Mouse (Mus musculus): Measurements from ENCODE around the gene Grid2. TPM values are rescaled to one million over a fixed set of nuclear protein-coding genes. Genes with fewer than 3 reads are reported as not detected.

Grid2 gene
- polyA plus RNA-seq, 1 experiment from 2014 or later = 13.4 TPM

DNA sequence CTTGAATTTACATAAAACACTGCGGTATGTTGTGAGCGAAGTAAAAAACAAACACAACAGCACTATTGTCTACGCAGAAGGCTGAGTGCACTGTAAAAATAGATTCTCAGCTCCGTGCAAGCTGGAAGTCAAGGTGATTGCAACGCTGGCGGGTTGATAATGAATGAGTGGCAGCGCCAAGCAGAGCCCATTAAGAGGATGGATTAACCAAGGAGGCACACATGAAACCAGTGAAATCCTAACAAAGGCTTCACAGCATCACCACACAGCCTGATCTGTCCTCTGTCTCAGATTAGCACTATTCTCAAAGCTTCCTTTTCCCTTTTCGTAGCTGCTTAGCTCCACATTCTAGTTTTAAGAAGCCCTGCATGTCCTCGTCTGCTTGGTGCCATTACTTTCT lies 880.6 kb downstream of the Grid2 start:
- Histone ChIP-seq H3K27me3 (no peaks in the 10 kb centered on the region), H3K27ac (peak overlapping the region; percentile 55), H3K4me2 (no peak overlapping the region), H3K9me3 (no peaks in the 10 kb centered on the region), H3K36me3 (no peaks in the 10 kb centered on the region), H3K4me1 (replicated peaks) (no peaks in the 10 kb centered on the region), H3K9ac (no peak overlapping the region), H3K4me3 (no peak overlapping the region)
- ATAC-seq (ENCODE audit: low FRiP score) = no peak
- WGBS = 70% methylated on average over 9 of the region's 9 CpGs

DNA sequence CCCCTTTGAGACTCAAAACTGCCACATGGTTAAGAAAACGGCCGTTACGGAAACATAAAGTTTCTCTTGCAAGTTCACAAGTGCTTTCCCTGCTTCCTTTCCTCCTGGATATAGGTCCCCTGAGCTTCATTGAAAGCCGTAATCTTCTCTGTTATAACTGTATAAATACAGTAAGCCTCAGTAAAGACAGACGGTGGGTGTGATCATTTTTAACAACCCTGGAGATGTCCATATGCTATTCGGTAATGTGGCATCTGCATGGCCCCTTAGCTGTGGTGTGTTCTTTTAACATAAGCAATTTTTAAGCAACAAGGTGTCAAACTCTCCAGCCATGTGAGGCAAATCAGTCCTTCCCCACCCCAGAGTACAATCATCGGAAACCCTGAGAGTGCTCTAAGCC lies 892.9 kb downstream of the Grid2 start:
- Histone ChIP-seq H3K27ac (no peak overlapping the region), H3K36me3 (no peaks in the 10 kb centered on the region), H3K4me1 (replicated peaks) (no peaks in the 10 kb centered on the region), H3K4me2 (no peak overlapping the region), H3K4me3 (no peak overlapping the region), H3K9me3 (no peaks in the 10 kb centered on the region), H3K27me3 (no peaks in the 10 kb centered on the region), H3K9ac (no peak overlapping the region)
- ATAC-seq (ENCODE audit: low FRiP score) = no peak
- 81% methylated on average over 7 of the region's 7 CpGs for WGBS

DNA sequence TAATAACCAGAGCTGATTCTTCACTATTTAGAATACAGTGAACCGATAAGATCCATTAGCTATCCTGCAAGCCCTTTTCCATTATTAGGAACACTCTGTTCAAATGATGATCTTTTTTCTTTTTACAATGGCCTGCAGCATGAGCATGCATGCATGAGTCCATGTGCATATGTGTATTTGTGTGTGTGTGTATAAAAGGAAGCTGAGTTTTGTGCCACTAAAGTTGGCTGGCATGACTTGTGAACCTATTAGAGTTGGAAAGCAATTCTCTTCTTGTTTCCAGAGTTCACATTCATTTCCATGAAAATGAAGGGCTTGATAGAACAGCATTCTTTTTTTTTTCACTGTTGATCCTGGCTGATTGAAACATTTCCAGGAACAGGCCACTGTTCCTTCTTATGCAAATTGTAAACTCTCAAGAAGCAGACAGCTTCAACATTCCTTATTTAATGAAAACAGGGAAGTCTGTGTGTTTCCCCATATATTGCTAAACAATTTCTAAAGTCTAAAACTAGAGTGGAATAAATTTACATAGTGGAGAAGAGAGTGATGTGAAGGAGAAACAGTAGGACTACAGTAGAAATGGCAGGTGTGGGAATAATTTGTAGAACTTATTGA lies 919.4 kb downstream of the Grid2 start:
- ATAC-seq (ENCODE audit: low FRiP score) = no peak
- Histone ChIP-seq H3K9ac (no peak overlapping the region), H3K27ac (no peak overlapping the region), H3K36me3 (no peaks in the 10 kb centered on the region), H3K4me3 (no peak overlapping the region), H3K4me1 (replicated peaks) (no peaks in the 10 kb centered on the region), H3K4me2 (no peak overlapping the region), H3K9me3 (no peaks in the 10 kb centered on the region), H3K27me3 (no peaks in the 10 kb centered on the region)
- 63% methylated on average over 1 of the region's 1 CpGs for WGBS

DNA sequence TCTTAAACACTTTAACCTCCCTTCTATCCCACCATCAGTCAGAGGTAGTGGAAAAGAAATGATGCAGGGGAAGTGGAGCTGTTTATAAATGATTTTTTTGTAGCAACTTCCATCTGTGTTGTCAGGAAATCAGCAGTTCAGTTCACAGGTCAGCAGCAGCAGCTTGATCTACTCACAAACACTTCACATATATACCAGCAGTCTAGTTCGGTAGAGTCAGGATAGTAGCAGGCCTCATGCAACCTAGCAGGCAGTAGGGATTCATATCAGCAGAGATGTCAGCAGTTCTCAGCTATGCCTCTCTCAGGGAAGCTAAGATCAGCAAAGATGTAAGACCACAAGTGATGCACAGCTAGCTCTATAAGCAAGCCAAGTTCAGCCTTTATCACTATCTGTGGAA lies 938.0 kb downstream of the Grid2 start:
- H3K4me3 ChIP-seq = no peak overlapping the region
- no peaks in the 10 kb centered on the region for H3K36me3 ChIP-seq
- H3K9me3 ChIP-seq = no peaks in the 10 kb centered on the region
- H3K4me2 ChIP-seq = no peak overlapping the region
- no peak overlapping the region for H3K9ac ChIP-seq
- no peaks in the 10 kb centered on the region for H3K27me3 ChIP-seq
- no peaks in the 10 kb centered on the region for H3K4me1 ChIP-seq (replicated peaks)
- no peak for ATAC-seq (ENCODE audit: low FRiP score)
- no peak overlapping the region for H3K27ac ChIP-seq
- 90% methylated on average over 1 of the region's 1 CpGs for WGBS

DNA sequence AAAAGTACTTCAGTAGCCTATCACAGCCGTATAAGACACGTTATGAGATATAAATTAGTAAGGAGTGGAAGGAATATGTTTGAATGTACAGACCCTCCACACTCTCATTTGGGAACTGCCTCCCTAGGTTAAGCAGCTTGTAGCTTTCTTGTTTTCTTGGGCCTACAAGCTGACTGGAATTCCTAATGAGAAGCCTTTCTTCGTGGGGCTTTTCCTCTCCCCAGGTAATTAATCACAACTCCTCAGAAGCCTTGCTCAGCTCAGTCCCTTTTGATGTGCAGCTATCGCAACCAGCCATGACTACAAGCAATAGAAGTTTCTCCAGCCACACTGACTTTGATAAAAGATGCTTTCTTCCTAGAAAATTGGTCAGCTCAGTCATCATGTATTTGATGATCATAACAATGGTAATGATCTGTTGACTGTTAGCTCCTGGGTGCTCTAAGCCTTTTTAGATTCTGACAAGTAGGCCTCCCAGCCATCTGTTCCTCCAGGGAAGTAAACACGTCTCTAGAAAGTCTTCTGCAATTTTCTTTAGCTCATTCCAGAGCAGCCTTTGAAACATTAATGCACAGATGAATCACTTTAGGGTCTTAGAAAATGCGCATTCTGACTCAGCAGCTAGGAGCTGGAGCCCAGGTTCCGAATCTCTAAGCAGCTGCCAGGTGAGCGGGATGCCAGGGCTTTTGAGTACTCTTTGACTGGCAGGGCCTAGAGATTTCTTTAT lies 946.9 kb downstream of the Grid2 start:
- no peak overlapping the region for H3K9ac ChIP-seq
- H3K4me1 ChIP-seq (replicated peaks) = peaks cover 13% of the 10 kb centered on the region
- H3K27me3 ChIP-seq = no peaks in the 10 kb centered on the region
- peak overlapping the region; percentile 50; the same call in 1 of the 2 replicates for H3K27ac ChIP-seq
- peak; percentile 65 for ATAC-seq (ENCODE audit: low FRiP score)
- 20% methylated on average over 8 of the region's 8 CpGs for WGBS
- no peaks in the 10 kb centered on the region for H3K9me3 ChIP-seq
- no peaks in the 10 kb centered on the region for H3K36me3 ChIP-seq
- H3K4me3 ChIP-seq = no peak overlapping the region
- H3K4me2 ChIP-seq = no peak overlapping the region

DNA sequence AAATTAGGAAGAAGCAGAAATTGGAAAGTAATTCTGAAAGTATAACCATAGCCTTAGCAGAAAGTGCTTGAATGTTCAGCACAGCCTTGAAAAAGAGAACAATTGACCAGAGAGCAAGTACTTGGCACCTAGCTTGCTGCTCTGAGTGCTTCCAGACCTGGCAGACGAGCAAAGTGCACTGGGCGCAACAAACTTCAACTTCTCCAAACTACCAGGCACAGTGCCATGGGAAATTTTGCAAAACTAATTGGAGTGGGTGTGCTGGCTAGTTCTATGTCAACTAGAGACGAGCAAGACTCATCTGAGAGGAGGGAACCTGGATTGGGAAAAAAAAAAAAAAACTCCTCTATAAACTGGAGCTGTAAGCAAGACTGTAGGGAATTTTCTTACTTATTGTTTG lies 980.7 kb downstream of the Grid2 start:
- 79% methylated on average over 3 of the region's 3 CpGs for WGBS
- Histone ChIP-seq H3K4me1 (replicated peaks) (no peaks in the 10 kb centered on the region), H3K27me3 (no peaks in the 10 kb centered on the region), H3K4me3 (no peak overlapping the region), H3K27ac (no peak overlapping the region), H3K9me3 (no peaks in the 10 kb centered on the region), H3K36me3 (no peaks in the 10 kb centered on the region), H3K4me2 (no peak overlapping the region), H3K9ac (no peak overlapping the region)
- ATAC-seq (ENCODE audit: low FRiP score) = no peak

DNA sequence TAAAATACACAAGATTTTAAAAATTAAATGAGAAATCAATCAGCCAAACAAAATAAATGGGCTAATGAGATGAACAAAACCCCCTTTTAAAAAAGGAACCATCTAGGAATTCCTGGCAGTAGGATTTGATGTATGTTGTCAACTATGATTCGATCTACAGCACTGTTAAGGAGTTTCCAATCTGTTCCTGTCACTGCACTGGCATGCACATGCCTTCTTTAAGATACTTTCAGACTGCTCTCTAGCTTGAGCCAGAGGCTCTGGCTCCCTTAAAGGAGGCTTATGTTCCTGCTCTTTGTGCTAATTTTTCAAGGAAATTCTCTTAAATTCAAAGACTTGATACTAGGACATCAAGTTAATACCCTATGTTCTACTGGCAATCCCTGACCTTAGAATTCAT lies 984.9 kb downstream of the Grid2 start:
- no peak overlapping the region for H3K9ac ChIP-seq
- ATAC-seq (ENCODE audit: low FRiP score) = no peak
- no peak overlapping the region for H3K27ac ChIP-seq
- H3K9me3 ChIP-seq = no peaks in the 10 kb centered on the region
- no peaks in the 10 kb centered on the region for H3K36me3 ChIP-seq
- no peak overlapping the region for H3K4me3 ChIP-seq
- no peaks in the 10 kb centered on the region for H3K27me3 ChIP-seq
- 67% methylated on average over 1 of the region's 1 CpGs for WGBS
- H3K4me2 ChIP-seq = no peak overlapping the region
- no peaks in the 10 kb centered on the region for H3K4me1 ChIP-seq (replicated peaks)

DNA sequence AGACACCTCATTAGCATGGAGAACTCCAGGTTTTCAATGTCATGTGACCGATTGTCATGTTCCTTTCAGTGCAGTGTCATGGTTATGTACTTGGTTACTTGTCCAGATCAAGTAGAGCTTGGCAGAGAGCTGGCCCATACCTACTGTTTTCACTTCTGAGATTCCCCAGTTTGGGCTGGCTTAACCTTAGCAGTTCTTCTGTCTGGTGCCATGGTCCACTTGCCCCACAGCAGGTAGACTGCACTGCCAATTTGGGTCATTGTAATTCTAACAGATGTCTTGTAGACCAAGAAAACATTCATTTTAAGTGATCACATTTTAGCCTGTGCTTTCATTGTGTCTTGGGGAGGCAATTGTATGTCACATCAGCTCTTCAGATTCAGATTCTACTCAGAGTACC lies 990.3 kb downstream of the Grid2 start:
- no peak overlapping the region for H3K27ac ChIP-seq

DNA sequence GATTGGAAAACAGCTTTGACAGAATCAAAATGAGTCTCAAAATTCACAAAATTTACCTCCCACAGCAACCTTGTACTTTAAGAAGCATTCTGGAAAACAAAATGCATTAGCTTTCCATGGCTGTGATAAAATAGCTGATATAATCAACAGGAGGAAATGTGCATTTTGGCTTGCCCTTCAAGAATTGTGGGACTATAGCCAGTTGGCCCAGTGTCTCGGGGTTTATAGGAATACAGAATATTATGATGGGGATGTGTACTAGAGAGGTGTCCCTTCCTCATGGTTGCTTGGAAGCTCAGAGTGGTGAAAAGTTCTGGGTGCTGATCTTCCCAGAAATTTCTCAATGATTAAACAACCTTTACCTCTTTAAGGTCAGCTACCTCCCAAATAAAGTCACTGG lies 995.4 kb downstream of the Grid2 start:
- Histone ChIP-seq H3K9ac (no peak overlapping the region), H3K4me1 (replicated peaks) (no peaks in the 10 kb centered on the region), H3K27ac (no peak overlapping the region), H3K9me3 (no peaks in the 10 kb centered on the region), H3K4me2 (no peak overlapping the region), H3K4me3 (no peak overlapping the region), H3K27me3 (no peaks in the 10 kb centered on the region), H3K36me3 (no peaks in the 10 kb centered on the region)
- no peak for ATAC-seq (ENCODE audit: low FRiP score)
- 94% methylated on average over 1 of the region's 1 CpGs for WGBS

More for the DNA sequence above, 990.3 kb downstream of the Grid2 start:
- Histone ChIP-seq H3K4me3 (no peak overlapping the region), H3K9me3 (no peaks in the 10 kb centered on the region), H3K9ac (no peak overlapping the region), H3K4me1 (replicated peaks) (no peaks in the 10 kb centered on the region), H3K4me2 (no peak overlapping the region), H3K27me3 (no peaks in the 10 kb centered on the region), H3K36me3 (no peaks in the 10 kb centered on the region)
- 93% methylated on average over 1 of the region's 1 CpGs for WGBS
- ATAC-seq (ENCODE audit: low FRiP score) = no peak

DNA sequence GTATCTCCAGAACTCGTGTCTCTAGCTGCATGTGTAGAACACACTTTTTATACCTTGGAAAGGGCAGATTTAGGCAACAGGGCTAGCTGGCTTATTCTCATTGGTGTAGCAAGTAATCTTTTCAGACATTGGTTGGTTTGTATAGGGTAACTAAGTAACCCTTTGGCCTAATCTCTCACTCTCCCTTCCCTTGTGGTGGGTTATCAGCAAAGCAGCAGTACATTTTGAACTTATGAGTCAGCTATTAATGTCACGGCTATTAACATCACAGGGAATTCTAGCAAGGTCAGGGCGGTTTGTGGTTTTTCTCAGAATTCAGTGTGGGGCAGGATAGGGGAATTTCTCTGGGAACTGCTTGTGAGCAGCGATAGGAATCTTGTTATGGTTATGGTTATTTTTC lies 1007.8 kb downstream of the Grid2 start:
- 0 out of 2 replicates have a peak, but pooled peaks cover 6% of the 10 kb centered on the region for H3K9me3 ChIP-seq
- H3K9ac ChIP-seq = no peak overlapping the region
- 93% methylated on average over 4 of the region's 4 CpGs for WGBS
- no peaks in the 10 kb centered on the region for H3K27me3 ChIP-seq
- no peaks in the 10 kb centered on the region for H3K4me1 ChIP-seq (replicated peaks)
- ATAC-seq (ENCODE audit: low FRiP score) = no peak
- no peaks in the 10 kb centered on the region for H3K36me3 ChIP-seq
- no peak overlapping the region for H3K4me2 ChIP-seq
- H3K4me3 ChIP-seq = no peak overlapping the region
- H3K27ac ChIP-seq = no peak overlapping the region

DNA sequence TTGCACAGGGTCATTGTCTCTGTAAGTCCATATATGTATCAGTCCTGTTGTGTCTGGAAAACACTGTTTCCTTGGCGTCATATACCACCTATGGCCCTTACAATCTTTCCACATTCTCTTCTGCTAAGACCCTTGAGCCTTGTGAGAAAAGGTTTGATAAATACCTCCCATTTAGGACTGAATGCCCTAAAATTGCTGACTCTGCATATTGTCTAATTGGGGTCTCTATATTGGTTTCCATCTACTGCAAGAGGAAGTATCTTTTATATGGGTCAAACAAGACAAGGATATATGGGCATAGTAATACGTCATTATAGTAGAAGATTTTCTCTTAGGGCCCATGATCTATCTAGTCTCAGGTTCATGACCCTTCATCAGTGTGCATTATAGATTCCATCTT lies 1008.5 kb downstream of the Grid2 start:
- 91% methylated on average over 2 of the region's 2 CpGs for WGBS
- ATAC-seq (ENCODE audit: low FRiP score) = no peak

DNA sequence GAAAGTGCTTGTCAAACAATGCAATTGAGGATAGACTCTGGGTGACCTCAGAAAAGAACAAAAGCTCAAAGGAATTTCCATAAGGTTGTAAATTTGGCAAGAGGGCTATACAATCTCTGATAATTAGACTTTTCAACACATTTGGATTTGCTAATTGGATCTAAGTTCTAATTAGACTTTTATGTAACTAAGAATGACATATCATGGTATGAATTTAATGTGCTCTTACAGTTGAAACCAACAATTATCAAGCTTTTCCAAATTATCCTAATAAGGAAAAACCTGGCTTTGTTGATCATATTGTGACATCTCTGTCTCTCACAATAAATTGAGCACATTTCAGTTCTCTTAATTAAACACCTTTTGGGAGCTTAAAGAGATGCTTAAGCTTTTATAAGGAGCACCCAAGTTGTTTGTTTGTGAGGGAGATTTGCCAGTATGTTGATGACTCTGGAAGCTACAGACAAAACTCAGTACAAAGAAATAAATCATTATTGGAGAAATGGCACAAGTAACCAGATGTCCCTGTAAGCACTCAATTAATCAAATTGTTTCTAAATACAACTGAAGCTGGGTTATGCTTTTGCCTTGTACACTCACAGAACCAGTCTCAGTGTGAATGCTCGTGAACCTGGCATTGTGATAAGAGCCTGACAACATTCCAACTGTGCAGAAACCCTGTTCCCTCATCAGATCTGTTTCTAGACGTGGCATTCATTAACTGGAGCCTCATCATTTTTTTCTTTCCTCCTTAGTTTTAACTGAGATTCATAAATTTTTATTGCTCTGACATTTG lies 1018.8 kb downstream of the Grid2 start:
- H3K27me3 ChIP-seq = no peaks in the 10 kb centered on the region
- no peaks in the 10 kb centered on the region for H3K36me3 ChIP-seq
- H3K4me3 ChIP-seq = no peak overlapping the region
- H3K9ac ChIP-seq = no peak overlapping the region
- H3K9me3 ChIP-seq = 0 out of 2 replicates have a peak, but pooled peaks cover 2% of the 10 kb centered on the region
- no peak overlapping the region for H3K27ac ChIP-seq
- no peaks in the 10 kb centered on the region for H3K4me1 ChIP-seq (replicated peaks)
- no peak for ATAC-seq (ENCODE audit: low FRiP score)
- H3K4me2 ChIP-seq = no peak overlapping the region
- WGBS = 57% methylated on average over 2 of the region's 2 CpGs

More for the DNA sequence above, 1008.5 kb downstream of the Grid2 start:
- 0 out of 2 replicates have a peak, but pooled peaks cover under 1% of the 10 kb centered on the region for H3K9me3 ChIP-seq
- H3K4me3 ChIP-seq = no peak overlapping the region
- H3K27me3 ChIP-seq = no peaks in the 10 kb centered on the region
- H3K4me1 ChIP-seq (replicated peaks) = no peaks in the 10 kb centered on the region
- H3K9ac ChIP-seq = no peak overlapping the region
- H3K36me3 ChIP-seq = no peaks in the 10 kb centered on the region
- no peak overlapping the region for H3K4me2 ChIP-seq
- no peak overlapping the region for H3K27ac ChIP-seq
